ENCODE assay signal across 8 mouse cellular contexts in the genomic region with DNA sequence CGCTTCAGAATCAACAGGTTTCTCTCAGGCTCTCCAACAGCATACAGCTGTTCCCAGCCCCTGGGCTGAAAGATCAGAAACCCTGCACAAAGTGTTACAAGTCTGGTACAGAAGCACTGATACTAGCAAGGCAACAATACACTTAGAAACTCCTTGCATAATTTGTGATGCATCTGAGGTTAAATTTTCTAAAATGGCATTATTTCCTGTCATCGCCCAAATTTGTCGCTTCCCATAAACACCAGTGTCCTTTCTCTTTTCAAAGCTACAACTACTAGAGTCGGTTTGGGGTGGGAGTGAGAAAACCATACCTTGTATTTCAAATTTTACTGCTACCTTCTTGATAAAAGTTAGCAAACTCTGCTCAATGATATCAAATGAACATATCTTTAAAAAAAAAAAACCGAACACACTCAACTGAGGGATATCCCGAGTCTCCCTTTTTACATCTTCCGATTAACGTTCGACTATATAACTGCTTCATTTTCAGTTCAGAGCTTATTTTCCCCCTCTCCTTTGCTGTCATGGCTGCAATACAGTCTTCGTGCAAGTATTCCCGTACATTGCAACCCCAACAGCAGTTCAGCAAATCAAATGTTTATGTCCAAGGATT. TPM values are rescaled to one million over a fixed set of nuclear protein-coding genes. Genes with fewer than 3 reads are reported as not detected.
DNase-seq lines count a peak whose midpoint lies in the region; ATAC-seq and TF ChIP-seq lines count a peak whose summit lies in the region.

No protein-coding gene starts in this region.

- peak overlapping the region; percentile 95 for H3K9ac ChIP-seq in intestine, embryonic 16.5 days (ENCODE audit: low read depth, low read length)

- peak overlapping the region; percentile 63 for H3K4me3 ChIP-seq in lung, adult 2 months (replicated peaks; ENCODE audit: extremely low read depth, low read depth, low read length)
- H3K4me3 ChIP-seq in embryonic facial prominence, embryonic 10.5 days, result peak overlapping the region; percentile 98
- peak overlapping the region; percentile 97 for H3K4me3 ChIP-seq in intestine, embryonic 16.5 days (ENCODE audit: low read length)
- H3K4me3 ChIP-seq in olfactory bulb, adult 2 months (ENCODE audit: insufficient read depth, low read depth, low read length), result peak overlapping the region; percentile 75

- no peak for TF ChIP-seq CTCF in lung, adult 2 months (IDR thresholded peaks at IDR 0.05; ENCODE audit: insufficient read depth, low read length)
- TF ChIP-seq CTCF in olfactory bulb, adult 2 months (IDR thresholded peaks at IDR 0.05; ENCODE audit: insufficient read depth, low read depth, low read length), result no peak

- H3K9me3 ChIP-seq in embryonic facial prominence, embryonic 10.5 days, result no peaks in the 10 kb centered on the region
- H3K9me3 ChIP-seq in intestine, embryonic 16.5 days (ENCODE audit: control insufficient read depth, low read length), result no peaks in the 10 kb centered on the region

- peaks cover 3% of the 10 kb centered on the region for H3K4me1 ChIP-seq in lung, adult 2 months (ENCODE audit: control insufficient read depth, insufficient read depth, low read length)
- peaks cover 14% of the 10 kb centered on the region for H3K4me1 ChIP-seq in embryonic facial prominence, embryonic 10.5 days
- H3K4me1 ChIP-seq in intestine, embryonic 16.5 days (ENCODE audit: control insufficient read depth, insufficient read depth, low read length), result no peaks in the 10 kb centered on the region
- H3K4me1 ChIP-seq in olfactory bulb, adult 2 months (ENCODE audit: control insufficient read depth, insufficient read depth, low read length), result peaks cover 5% of the 10 kb centered on the region

- no peak for DNase-seq in lung, adult 2 months
- no peak for DNase-seq in lung, postnatal 4 days
- DNase-seq in embryonic facial prominence, embryonic 10.5 days (ENCODE audit: low spot score), result no peak
- DNase-seq in retina, embryonic 14.5 days (ENCODE audit: low spot score), result no peak
- no peak for DNase-seq in embryo, embryonic 10 days (ENCODE audit: low spot score)
- no peak for DNase-seq in lung, postnatal 25 days (ENCODE audit: low spot score)

- no peaks in the 10 kb centered on the region for H3K27me3 ChIP-seq in embryonic facial prominence, embryonic 10.5 days (replicated peaks; ENCODE audit: low read depth, poor library complexity, severe bottlenecking)
- H3K27me3 ChIP-seq in intestine, embryonic 16.5 days (replicated peaks; ENCODE audit: control insufficient read depth, insufficient read depth, low read length), result no peaks in the 10 kb centered on the region

- peak overlapping the region; percentile 99 for H3K27ac ChIP-seq in embryonic facial prominence, embryonic 10.5 days (replicated peaks)
- H3K27ac ChIP-seq in intestine, embryonic 16.5 days (ENCODE audit: low read length), result peak overlapping the region; percentile 100
- H3K27ac ChIP-seq in olfactory bulb, adult 2 months (ENCODE audit: insufficient read depth, low read depth, low read length), result peak overlapping the region; percentile 81; the same call in 1 of the 2 replicates

- ATAC-seq in intestine, embryonic 16.5 days, result no peak

- H3K36me3 ChIP-seq in embryonic facial prominence, embryonic 10.5 days (replicated peaks), result peaks cover 48% of the 10 kb centered on the region
- H3K36me3 ChIP-seq in intestine, embryonic 16.5 days (ENCODE audit: control insufficient read depth, insufficient read depth, low read length), result no peaks in the 10 kb centered on the region

- peak overlapping the region; percentile 61 for H3K4me2 ChIP-seq in intestine, embryonic 16.5 days (ENCODE audit: low read depth, low read length)

- no peak for TF ChIP-seq POLR2A in lung, adult 2 months (IDR thresholded peaks at IDR 0.05; ENCODE audit: borderline replicate concordance, extremely low read depth, low read depth, low read length)
- TF ChIP-seq POLR2A in olfactory bulb, adult 2 months (IDR thresholded peaks at IDR 0.05; ENCODE audit: insufficient read depth, low read depth, low read length), result no peak

- WGBS in lung, adult 2 months, result under 1% methylated on average over 11 of the region's 11 CpGs
- 10% methylated on average over 11 of the region's 11 CpGs for WGBS in embryonic facial prominence, embryonic 10.5 days
- 3% methylated on average over 11 of the region's 11 CpGs for WGBS in intestine, embryonic 16.5 days
- under 1% methylated on average over 11 of the region's 11 CpGs for WGBS in olfactory bulb, adult 2 months

RNA-seq across cellular contexts. Expression of gene Sumo2, which starts 1.2 kb away (rescaled TPM):
- polyA plus RNA-seq in lung, adult 2 months (2012; rRNA removed), result 43.5 and 67.9 TPM in 2 replicates
- 1,425 and 1,473 TPM in 2 replicates for polyA plus RNA-seq in embryonic facial prominence, embryonic 10.5 days (2016; fragmentation: Nextera tagmentation; extraction: Ambion mirVana)
- 581 and 669 TPM in 2 replicates for polyA plus RNA-seq in intestine, embryonic 16.5 days (2015; fragmentation: Nextera tagmentation; extraction: Ambion mirVana)
- polyA plus RNA-seq in olfactory bulb, adult 2 months (2012; ENCODE audit: insufficient read depth, insufficient read length, low replicate concordance, missing spikeins), result 478 TPM in 1 of 2 replicates, not detected in the other

RNA-seq across cellular contexts. Expression of gene Jpt1, which starts 20.7 kb away (rescaled TPM):
- polyA plus RNA-seq in lung, adult 2 months (2012; rRNA removed), result 114 and 147 TPM in 2 replicates
- 592 and 614 TPM in 2 replicates for polyA plus RNA-seq in embryonic facial prominence, embryonic 10.5 days (2016; fragmentation: Nextera tagmentation; extraction: Ambion mirVana)
- polyA plus RNA-seq in intestine, embryonic 16.5 days (2015; fragmentation: Nextera tagmentation; extraction: Ambion mirVana), result 454 and 496 TPM in 2 replicates
- not detected in 2 replicates for polyA plus RNA-seq in olfactory bulb, adult 2 months (2012; ENCODE audit: insufficient read depth, insufficient read length, low replicate concordance, missing spikeins)

RNA-seq across cellular contexts. Expression of gene Nup85, which starts 29.4 kb away (rescaled TPM):
- polyA plus RNA-seq in lung, adult 2 months (2012; rRNA removed), result 32.8 and 41.8 TPM in 2 replicates
- polyA plus RNA-seq in embryonic facial prominence, embryonic 10.5 days (2016; fragmentation: Nextera tagmentation; extraction: Ambion mirVana), result 252 and 253 TPM in 2 replicates
- polyA plus RNA-seq in intestine, embryonic 16.5 days (2015; fragmentation: Nextera tagmentation; extraction: Ambion mirVana), result 115 and 134 TPM in 2 replicates
- polyA plus RNA-seq in olfactory bulb, adult 2 months (2012; ENCODE audit: insufficient read depth, insufficient read length, low replicate concordance, missing spikeins), result not detected in 2 replicates

RNA-seq across cellular contexts. Expression of gene Nt5c, which starts 43.2 kb away (rescaled TPM):
- 47.1 and 54.9 TPM in 2 replicates for polyA plus RNA-seq in lung, adult 2 months (2012; rRNA removed)
- 90.9 and 92.2 TPM in 2 replicates for polyA plus RNA-seq in embryonic facial prominence, embryonic 10.5 days (2016; fragmentation: Nextera tagmentation; extraction: Ambion mirVana)
- polyA plus RNA-seq in intestine, embryonic 16.5 days (2015; fragmentation: Nextera tagmentation; extraction: Ambion mirVana), result 166 and 174 TPM in 2 replicates
- polyA plus RNA-seq in olfactory bulb, adult 2 months (2012; ENCODE audit: insufficient read depth, insufficient read length, low replicate concordance, missing spikeins), result not detected in 2 replicates

RNA-seq across cellular contexts. Expression of gene Armc7, which starts 59.4 kb away (rescaled TPM):
- polyA plus RNA-seq in lung, adult 2 months (2012; rRNA removed), result 11.6 and 12.0 TPM in 2 replicates
- polyA plus RNA-seq in embryonic facial prominence, embryonic 10.5 days (2016; fragmentation: Nextera tagmentation; extraction: Ambion mirVana), result 9.0 and 9.9 TPM in 2 replicates
- polyA plus RNA-seq in intestine, embryonic 16.5 days (2015; fragmentation: Nextera tagmentation; extraction: Ambion mirVana), result 8.0 and 9.2 TPM in 2 replicates
- not detected in 2 replicates for polyA plus RNA-seq in olfactory bulb, adult 2 months (2012; ENCODE audit: insufficient read depth, insufficient read length, low replicate concordance, missing spikeins)
